Mouse (Mus musculus) cortical plate, adult 2 months (tissue): ENCODE results near the gene Tfb2m.

Experiments
- CTCF ChIP-seq: fragments of 200-500 bp; IDR thresholded peaks from 2 replicates; pipeline ENCODE4 v1.5.1; 2011; ENCODE audit warnings: mild to moderate bottlenecking, control low read depth, low read length; ENCODE audit not compliant: insufficient read depth; ENCODE audit errors: extremely low read depth
- POLR2A ChIP-seq: fragments of 200-500 bp; IDR thresholded peaks from 2 replicates; pipeline ENCODE4 v1.6.1; 2011; ENCODE audit warnings: mild to moderate bottlenecking, low read length, control low read depth; ENCODE audit not compliant: insufficient read depth; ENCODE audit errors: extremely low read depth

GRCm38 (mm10) chr1:179519901-179520300 lies 26.2 kb downstream of the Tfb2m start:
- TF ChIP-seq POLR2A (no peak), CTCF (no peak)
